Mouse (Mus musculus) heart, adult 2 months (tissue): ENCODE results near the gene Upf3a.

Experiments used
- CTCF ChIP-seq: fragments of 200-600 bp; IDR thresholded peaks from 2 replicates; pipeline ENCODE4 v1.8.1; 2022; ENCODE audit warnings: antibody characterized with exemption, mild to moderate bottlenecking, moderate library complexity
- EP300 ChIP-seq: fragments of 200-500 bp; IDR thresholded peaks from 2 replicates; pipeline ENCODE4 v1.6.1; 2011; ENCODE audit warnings: low read depth, low read length, control low read depth; ENCODE audit not compliant: insufficient read depth

DNA sequence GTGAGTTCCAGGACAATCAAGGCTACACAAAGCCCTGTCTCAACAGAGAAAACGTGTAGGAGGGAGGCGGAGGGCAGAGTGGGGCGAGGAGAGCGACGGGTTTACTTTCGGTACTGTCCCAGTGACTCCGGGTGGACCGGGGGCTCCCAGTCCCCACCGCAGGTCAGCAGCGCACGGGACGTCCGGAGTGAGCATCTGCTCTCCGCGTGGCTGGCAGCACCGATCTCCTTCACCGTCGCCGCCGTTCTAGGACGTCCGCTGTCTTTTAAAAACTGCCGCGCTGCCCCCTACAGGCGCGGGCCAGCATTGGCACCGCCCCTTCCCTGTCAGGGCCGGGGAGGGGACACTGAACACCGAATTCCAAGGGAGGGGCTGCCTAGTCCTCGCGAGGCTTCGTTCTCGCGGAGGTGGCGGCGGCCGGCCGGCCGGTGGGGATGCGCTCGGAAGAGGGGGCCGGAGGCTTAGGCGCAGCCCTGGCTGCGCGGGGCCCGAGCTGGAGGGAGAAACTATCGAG, at the start of gene Upf3a:
- TF ChIP-seq CTCF (peak; percentile 87), EP300 (no peak)
